Mouse (Mus musculus) left cerebral cortex, postnatal 36 days (tissue): ENCODE results near the gene Il4ra. TPM values are rescaled to one million over a fixed set of nuclear protein-coding genes. Genes with fewer than 3 reads are reported as not detected.

ENCODE experiments used
- DNase-seq, 2 experiments: peaks; one replicate each; pipeline ENCODE4 v3.0.0; 2021 to 2022; ENCODE audit warnings: low spot score in 2 of 2, mixed read lengths in 1 of 2
- intact Hi-C: fragments of 180-260 bp; cut with DNase I; formaldehyde crosslinking; loops from one replicate; pipeline ENCODE4 v1.15.1; 2025
- total RNA-seq, 2 experiments: library from RNA; stranded (reverse); gene quantifications; 2 replicates each; pipeline ENCODE4 v1.2.3; 2021

Il4ra gene
- total RNA-seq, 2 experiments from 2014 or later, result 5.7 to 5.9 TPM

DNA sequence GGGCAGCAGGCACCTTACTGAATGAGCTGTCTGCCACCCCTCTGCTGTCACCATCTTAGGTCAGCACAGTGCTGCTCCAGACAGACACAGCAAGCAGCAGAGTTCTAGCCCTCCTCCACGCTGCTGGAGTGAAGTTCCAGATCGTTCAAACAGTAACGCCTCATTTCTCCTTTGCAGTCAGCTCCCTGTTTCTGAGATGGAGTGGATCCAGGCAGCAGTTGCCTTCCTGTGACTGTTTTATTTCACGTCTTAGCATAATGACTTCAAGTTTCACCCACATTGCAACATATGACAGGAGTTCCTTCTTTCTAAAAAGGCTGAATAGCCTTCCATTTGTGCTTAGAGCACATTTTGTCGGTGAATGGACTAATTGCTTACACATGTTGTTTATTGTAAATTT is 61.7 kb downstream of the Il4ra start:
- intact Hi-C loops, result no loop called here
- no peak for DNase-seq

DNA sequence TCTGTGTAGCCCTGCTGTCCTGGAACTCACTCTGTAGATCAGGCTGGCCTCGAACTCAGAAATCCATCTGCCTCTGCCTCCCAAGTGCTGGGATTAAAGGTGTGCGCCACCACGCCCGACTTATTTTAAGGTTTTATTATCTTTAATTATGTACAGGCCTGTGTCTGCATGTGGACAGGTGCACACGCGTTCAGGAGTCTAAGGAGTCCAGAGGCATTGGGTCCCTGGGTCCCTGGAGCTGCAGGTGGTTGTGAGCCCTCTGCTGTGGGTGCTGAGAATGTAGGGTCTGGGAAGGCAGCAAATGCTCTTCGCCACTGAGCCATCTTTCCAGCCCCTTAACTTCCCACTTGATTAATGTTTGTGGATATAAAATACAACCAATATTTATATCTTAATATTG is 63.5 kb downstream of the Il4ra start:
- DNase-seq, result no peak
- intact Hi-C loops, result no loop called here

DNA sequence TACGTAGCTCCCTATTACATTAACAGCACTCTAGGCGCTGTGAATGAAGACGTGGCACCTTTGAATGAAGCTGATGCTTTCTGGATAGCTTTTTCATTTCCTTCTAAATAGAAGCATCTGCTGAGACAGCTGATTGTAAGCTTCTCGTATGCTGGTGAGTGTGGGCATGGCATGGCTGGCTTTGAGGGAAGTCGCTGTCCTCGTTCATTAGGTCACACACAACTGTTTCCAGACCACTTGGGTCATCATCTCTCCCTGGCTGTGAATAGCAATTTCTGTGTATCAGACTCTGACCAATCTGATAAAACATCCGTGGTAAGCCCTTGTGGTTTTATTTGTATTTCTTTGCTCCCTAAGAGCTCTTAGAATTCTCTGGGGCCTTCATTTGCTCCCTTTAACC is 66.1 kb downstream of the Il4ra start:
- DNase-seq, result no peak
- intact Hi-C loops, result no loop called here

DNA sequence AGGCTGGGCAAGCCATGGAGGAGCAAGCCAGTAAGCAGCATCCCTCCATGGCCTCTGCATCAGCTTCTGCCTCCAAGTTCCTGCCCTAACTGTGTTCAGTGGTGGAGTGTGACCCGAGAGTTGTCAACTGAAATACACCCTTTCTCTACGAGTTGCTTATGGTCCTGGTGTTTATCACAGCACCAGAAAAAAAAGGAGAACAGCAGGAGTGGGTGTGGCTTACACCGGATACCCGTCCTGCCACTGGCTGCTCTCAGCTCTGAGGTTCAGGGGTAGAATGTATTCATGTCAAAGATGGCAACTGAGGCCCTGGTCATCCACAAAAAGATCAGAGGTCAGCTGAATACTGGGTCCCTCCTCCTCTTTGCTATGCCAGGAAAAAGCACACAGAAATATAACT is 68.2 kb downstream of the Il4ra start:
- DNase-seq, result no peak
- intact Hi-C loops, result no loop called here

DNA sequence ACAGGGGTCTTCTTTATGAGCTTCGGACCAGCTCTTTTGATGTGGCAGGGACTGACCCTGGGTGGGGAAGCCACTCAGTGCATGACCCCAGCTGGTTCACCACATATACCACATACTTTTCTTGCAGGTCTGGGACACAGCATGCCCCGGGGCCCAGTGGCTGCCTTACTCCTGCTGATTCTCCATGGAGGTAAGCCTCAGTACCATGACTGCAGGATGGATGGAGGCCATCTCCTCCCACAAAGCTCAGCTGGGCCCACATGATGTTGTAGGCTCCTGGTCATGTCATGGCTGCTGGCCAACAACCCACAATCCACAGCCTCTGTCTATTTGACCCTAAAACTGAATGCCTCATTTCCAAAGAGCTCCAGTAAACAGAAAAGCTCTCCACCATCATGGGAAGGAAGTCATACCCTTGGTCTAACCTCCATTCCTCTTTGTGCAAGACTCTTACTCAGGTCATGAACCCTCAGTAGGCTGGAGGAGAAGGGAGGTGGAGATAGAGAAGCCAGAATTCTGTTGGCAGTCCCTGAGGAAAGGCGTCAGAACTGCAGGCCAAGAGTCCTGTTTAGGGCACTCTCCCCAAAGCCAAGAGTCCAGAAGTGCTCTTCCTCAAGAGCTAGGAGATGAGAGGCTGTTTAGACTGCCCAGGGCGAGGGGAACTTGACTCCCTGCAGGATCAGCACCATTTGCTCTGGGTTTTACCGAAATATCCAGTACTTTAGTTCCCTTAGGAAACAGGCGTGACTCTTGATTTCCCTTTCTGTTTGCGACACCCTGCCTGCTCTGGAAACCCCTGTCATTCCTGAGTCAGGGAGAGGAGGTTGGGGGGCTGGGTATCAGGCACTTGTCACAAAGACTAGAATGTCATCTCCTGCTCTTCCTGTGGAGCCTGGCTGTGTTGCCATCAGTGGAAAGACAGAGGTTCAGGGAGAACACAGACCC is 71.1 kb downstream of the Il4ra start:
- intact Hi-C loops, result no loop called here

DNA sequence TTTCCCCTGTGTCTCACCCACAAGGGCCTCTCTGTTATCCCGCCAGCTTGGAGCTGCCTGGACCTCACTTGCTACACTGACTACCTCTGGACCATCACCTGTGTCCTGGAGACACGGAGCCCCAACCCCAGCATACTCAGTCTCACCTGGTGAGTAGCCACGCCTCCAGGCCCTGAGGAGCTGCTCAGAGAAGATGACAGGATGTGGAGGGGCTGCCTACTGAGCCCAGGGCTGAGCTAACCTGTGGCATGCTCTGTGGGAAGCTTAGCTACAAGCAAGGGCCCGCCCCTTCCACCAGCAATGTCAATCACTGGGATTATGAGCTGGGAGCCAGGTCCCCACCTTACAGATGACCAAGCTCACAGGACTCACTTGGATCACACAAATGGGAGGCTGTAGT is 73.3 kb downstream of the Il4ra start:
- intact Hi-C loops, result no loop called here
- no peak for DNase-seq

More for the DNA sequence above, 71.1 kb downstream of the Il4ra start:
- DNase-seq, result no peak

DNA sequence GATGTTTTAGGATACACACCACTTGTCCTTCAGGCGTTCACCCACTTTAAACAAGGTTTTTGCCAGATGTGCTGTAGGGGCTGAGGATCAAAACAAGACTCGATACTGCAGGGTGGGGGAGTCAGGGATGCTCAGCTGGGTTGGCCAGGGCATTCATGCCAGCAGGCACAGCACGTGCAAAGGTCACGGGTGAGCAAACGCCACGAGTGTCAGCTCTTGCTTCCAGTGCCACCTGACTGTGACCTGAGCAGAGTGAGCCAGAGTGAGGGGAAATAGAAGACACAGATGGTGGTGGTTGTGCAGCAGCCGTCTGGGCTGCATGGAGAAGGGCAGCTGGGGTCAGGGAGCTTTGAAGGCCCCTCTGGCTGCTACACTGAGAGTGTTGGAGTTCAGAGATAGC is 73.9 kb downstream of the Il4ra start:
- DNase-seq, result no peak
- intact Hi-C loops, result no loop called here

Other genes starting within 250 kb of the Il4ra start
- 1 to 10 TPM; 4.1 to 5.1 TPM for gene Kdm8, start 107.4 kb upstream of the Il4ra start, total RNA-seq
- 10 to 100 TPM; 13.2 to 15.0 TPM for gene Nsmce1, start 60.5 kb upstream of the Il4ra start, total RNA-seq
- 1 to 10 TPM; 1.5 to 1.6 TPM for gene Il21r, start 51.3 kb downstream of the Il4ra start, total RNA-seq
- gene Gtf3c1, start 155.7 kb downstream of the Il4ra start, total RNA-seq, result 100 to 1,000 TPM in 1 of 2 experiments, 10 to 100 TPM in 1; 92.2 to 103 TPM
- gene D430042O09Rik, start 155.8 kb downstream of the Il4ra start, total RNA-seq, result 10 to 100 TPM; 19.2 to 27.9 TPM